Mouse (Mus musculus): Measurements from ENCODE around the gene Tmem254b. TPM values are rescaled to one million over a fixed set of nuclear protein-coding genes. Genes with fewer than 3 reads are reported as not detected.
"Not testable (repeated sequence)": the region's sequence is repeated elsewhere in the genome, so short reads cannot be mapped to it uniquely, and the experiment has no call there.

Gene Tmem254b
- 10 to 100 TPM in 1 of 2 experiments, 1 to 10 TPM in 1; 8.4 to 14.1 TPM for total RNA-seq (2021)
- long read RNA-seq, experiment 1, transcript Tmem254b-201 (4 exons, 1,447 nt): major isoform, 12 of 16 reads
- long read RNA-seq, experiment 1, partial matches to known transcripts: 1 of 16 reads
- long read RNA-seq, experiment 1, other reads (novel, unspliced or antisense): 0 of 16 reads
- long read RNA-seq, experiment 2, transcript Tmem254b-201 (4 exons, 1,447 nt): major isoform, 6 of 7 reads
- long read RNA-seq, experiment 2, partial matches to known transcripts: 0 of 7 reads
- long read RNA-seq, experiment 2, other reads (novel, unspliced or antisense): 0 of 7 reads

- H3K4me3 ChIP-seq; DNase-seq (ENCODE audit: extremely low spot score in 1 of 2, low spot score in 2 of 2); intact Hi-C loops (cut with DNase I); H3K27ac ChIP-seq: not testable (repeated sequence)
These were observed at the start of gene Tmem254b for GRCm38 (mm10) chr14:26206926-26207247. Tmem254b (minus strand) TSS chr14:26207041.

- intact Hi-C loops (cut with DNase I); H3K4me3 ChIP-seq; H3K27ac ChIP-seq; DNase-seq (ENCODE audit: extremely low spot score in 1 of 2, low spot score in 2 of 2): not testable (repeated sequence)
These were observed 30.3 kb upstream of the Tmem254b start for GRCm38 (mm10) chr14:26237183-26237582.

GRCm38 (mm10) chr14:26216233-26217000 is 9.6 kb upstream of the Tmem254b start:
- DNase-seq (ENCODE audit: extremely low spot score in 1 of 2, low spot score in 2 of 2); H3K4me3 ChIP-seq; H3K27ac ChIP-seq; intact Hi-C loops (cut with DNase I): not testable (repeated sequence)

- H3K4me3 ChIP-seq; intact Hi-C loops (cut with DNase I); DNase-seq (ENCODE audit: extremely low spot score in 1 of 2, low spot score in 2 of 2); H3K27ac ChIP-seq: not testable (repeated sequence)
These were observed 480 bp downstream of the Tmem254b start for GRCm38 (mm10) chr14:26206197-26206925.

- intact Hi-C loops (cut with DNase I); H3K4me3 ChIP-seq; DNase-seq (ENCODE audit: extremely low spot score in 1 of 2, low spot score in 2 of 2); H3K27ac ChIP-seq: not testable (repeated sequence)
These were observed 9.0 kb downstream of the Tmem254b start for GRCm38 (mm10) chr14:26197851-26198250.

- DNase-seq (ENCODE audit: extremely low spot score in 1 of 2, low spot score in 2 of 2); intact Hi-C loops (cut with DNase I); H3K27ac ChIP-seq; H3K4me3 ChIP-seq: not testable (repeated sequence)
These were observed 18.5 kb downstream of the Tmem254b start for GRCm38 (mm10) chr14:26188361-26188760.

GRCm38 (mm10) chr14:26186638-26187037 is 20.2 kb downstream of the Tmem254b start:
- H3K4me3 ChIP-seq; DNase-seq (ENCODE audit: extremely low spot score in 1 of 2, low spot score in 2 of 2); H3K27ac ChIP-seq; intact Hi-C loops (cut with DNase I): not testable (repeated sequence)

- intact Hi-C loops (cut with DNase I); H3K27ac ChIP-seq; DNase-seq (ENCODE audit: extremely low spot score in 1 of 2, low spot score in 2 of 2); H3K4me3 ChIP-seq: not testable (repeated sequence)
These were observed 24.5 kb downstream of the Tmem254b start, which contains the start of gene Plac9b for GRCm38 (mm10) chr14:26182380-26182779. Plac9b (minus strand) TSS chr14:26182480.

GRCm38 (mm10) chr14:26181660-26182059 is 25.2 kb downstream of the Tmem254b start:
- DNase-seq (ENCODE audit: extremely low spot score in 1 of 2, low spot score in 2 of 2); intact Hi-C loops (cut with DNase I); H3K4me3 ChIP-seq: not testable (repeated sequence)

GRCm38 (mm10) chr14:26175028-26175427 is 31.8 kb downstream of the Tmem254b start:
- H3K27ac ChIP-seq; intact Hi-C loops (cut with DNase I); DNase-seq (ENCODE audit: extremely low spot score in 1 of 2, low spot score in 2 of 2); H3K4me3 ChIP-seq: not testable (repeated sequence)

More at GRCm38 (mm10) chr14:26181660-26182059, 25.2 kb downstream of the Tmem254b start:
- not testable (repeated sequence) for H3K27ac ChIP-seq

GRCm38 (mm10) chr14:26173955-26174354 is 32.9 kb downstream of the Tmem254b start:
- H3K27ac ChIP-seq; DNase-seq (ENCODE audit: extremely low spot score in 1 of 2, low spot score in 2 of 2); intact Hi-C loops (cut with DNase I); H3K4me3 ChIP-seq: not testable (repeated sequence)

- DNase-seq (ENCODE audit: extremely low spot score in 1 of 2, low spot score in 2 of 2); H3K27ac ChIP-seq; intact Hi-C loops (cut with DNase I); H3K4me3 ChIP-seq: not testable (repeated sequence)
These were observed 41.6 kb downstream of the Tmem254b start for GRCm38 (mm10) chr14:26165266-26165665.

GRCm38 (mm10) chr14:26162423-26162822 is 44.4 kb downstream of the Tmem254b start:
- H3K27ac ChIP-seq; intact Hi-C loops (cut with DNase I); DNase-seq (ENCODE audit: extremely low spot score in 1 of 2, low spot score in 2 of 2); H3K4me3 ChIP-seq: not testable (repeated sequence)

GRCm38 (mm10) chr14:26161156-26161555 is 45.7 kb downstream of the Tmem254b start:
- intact Hi-C loops (cut with DNase I); DNase-seq (ENCODE audit: extremely low spot score in 1 of 2, low spot score in 2 of 2); H3K27ac ChIP-seq; H3K4me3 ChIP-seq: not testable (repeated sequence)

- H3K4me3 ChIP-seq; H3K27ac ChIP-seq; DNase-seq (ENCODE audit: extremely low spot score in 1 of 2, low spot score in 2 of 2); intact Hi-C loops (cut with DNase I): not testable (repeated sequence)
These were observed 50.8 kb downstream of the Tmem254b start for GRCm38 (mm10) chr14:26156032-26156431.
